Mouse (Mus musculus) cortical plate, adult 2 months (tissue): ENCODE measurements around the gene Rinl.

ENCODE experiments used
- CTCF ChIP-seq: fragments of 200-500 bp; IDR thresholded peaks from 2 replicates; pipeline ENCODE4 v1.5.1; 2011; ENCODE audit warnings: mild to moderate bottlenecking, control low read depth, low read length; ENCODE audit not compliant: insufficient read depth; ENCODE audit errors: extremely low read depth
- POLR2A ChIP-seq: fragments of 200-500 bp; IDR thresholded peaks from 2 replicates; pipeline ENCODE4 v1.6.1; 2011; ENCODE audit warnings: mild to moderate bottlenecking, low read length, control low read depth; ENCODE audit not compliant: insufficient read depth; ENCODE audit errors: extremely low read depth

GRCm38 (mm10) chr7:28806869-28807268 is 18.1 kb downstream of the Rinl start:
- TF ChIP-seq POLR2A (no peak), CTCF (no peak)
